Mouse (Mus musculus) T-helper 17 cell (primary cell): ENCODE results near the gene Plekha1.

Source experiments
- in situ Hi-C, 2 experiments: fragments of 300-600 bp; cut with MboI, MseI; formaldehyde crosslinking; loops; 1 replicate in 1 of 2; 2 replicates in 1 of 2; pipeline ENCODE4 v1.15.1; 2025; ENCODE audit warnings: high pct_unique_total_duplicates in 2 of 2

Plekha1 gene

DNA sequence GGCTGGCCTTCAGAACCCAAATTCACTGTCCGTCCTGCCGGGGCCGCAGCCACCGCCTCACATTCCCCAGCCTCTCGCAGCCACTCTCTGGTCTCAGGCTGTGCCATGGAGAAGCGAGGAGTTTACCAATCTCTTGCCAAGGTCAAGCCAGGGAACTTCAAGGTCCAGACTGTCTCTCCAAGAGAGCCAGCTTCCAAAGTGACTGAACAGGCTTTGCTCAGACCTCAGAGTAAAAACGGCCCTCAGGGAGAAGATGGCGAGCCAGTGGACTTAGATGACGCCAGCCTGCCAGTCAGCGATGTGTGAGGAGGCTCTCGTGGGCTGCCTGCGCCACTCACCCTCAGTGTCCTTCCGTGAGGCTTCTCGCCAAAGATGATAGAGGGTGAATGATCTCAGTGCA is 45.3 kb downstream of the Plekha1 start:
- in situ Hi-C loops: loop anchor here in 1 of 2 experiments (5.0 kb wide), 1 partner anchor 139 kb away; the partner anchor contains the start of gene Btbd16

DNA sequence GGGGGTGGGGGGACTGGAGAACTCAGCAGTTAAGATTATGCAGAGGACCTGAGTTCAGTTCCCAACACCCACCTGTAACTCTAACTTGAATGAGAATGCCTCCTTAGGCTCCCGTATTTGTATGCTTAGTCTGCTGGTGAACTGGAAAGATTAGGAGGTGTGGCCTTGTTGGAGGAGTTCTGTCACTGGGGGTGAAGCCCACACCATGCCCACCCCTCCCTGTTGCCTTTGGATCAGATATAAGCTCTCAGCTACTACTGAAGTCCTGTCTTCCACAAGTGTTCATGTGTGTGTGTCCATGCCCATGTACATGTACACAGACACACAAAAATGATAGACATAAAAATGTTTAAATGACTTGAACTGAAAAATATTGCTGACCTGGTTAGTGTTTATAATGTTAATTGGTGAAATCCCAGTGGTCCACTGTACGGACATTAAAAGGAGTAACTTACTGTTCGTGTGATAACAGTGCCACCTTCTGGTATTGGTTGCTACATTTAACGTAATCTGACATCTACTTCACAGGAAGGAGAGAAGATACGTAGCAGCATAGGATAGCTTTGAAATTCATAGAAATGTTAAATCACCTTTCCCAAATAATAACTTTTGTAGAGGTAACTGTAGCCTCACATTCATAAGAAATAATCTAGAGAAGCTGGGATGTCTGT is 49.3 kb downstream of the Plekha1 start:
- in situ Hi-C loops: loop anchor here (5.0 kb wide), 1 partner anchor 143 kb away; the partner anchor contains the start of gene Btbd16 (in 2 of the 2)

GRCm38 (mm10) chr7:130918260-130918659 is 52.7 kb downstream of the Plekha1 start:
- in situ Hi-C loops: loop anchor here in 1 of 2 experiments (5.0 kb wide), 1 partner anchor 146 kb away; the partner anchor contains the start of gene Btbd16

- in situ Hi-C loops: no loop called here
Measured at GRCm38 (mm10) chr7:130922981-130923731, 57.6 kb downstream of the Plekha1 start.

- in situ Hi-C loops: no loop called here
Measured at GRCm38 (mm10) chr7:130930401-130930800, 64.8 kb downstream of the Plekha1 start.

- in situ Hi-C loops: no loop called here
Measured at GRCm38 (mm10) chr7:130932921-130933320, 67.4 kb downstream of the Plekha1 start.

- in situ Hi-C loops: no loop called here
Measured at GRCm38 (mm10) chr7:130934654-130935053, 69.1 kb downstream of the Plekha1 start.

GRCm38 (mm10) chr7:130935421-130935792 is 69.9 kb downstream of the Plekha1 start:
- in situ Hi-C loops: no loop called here

DNA sequence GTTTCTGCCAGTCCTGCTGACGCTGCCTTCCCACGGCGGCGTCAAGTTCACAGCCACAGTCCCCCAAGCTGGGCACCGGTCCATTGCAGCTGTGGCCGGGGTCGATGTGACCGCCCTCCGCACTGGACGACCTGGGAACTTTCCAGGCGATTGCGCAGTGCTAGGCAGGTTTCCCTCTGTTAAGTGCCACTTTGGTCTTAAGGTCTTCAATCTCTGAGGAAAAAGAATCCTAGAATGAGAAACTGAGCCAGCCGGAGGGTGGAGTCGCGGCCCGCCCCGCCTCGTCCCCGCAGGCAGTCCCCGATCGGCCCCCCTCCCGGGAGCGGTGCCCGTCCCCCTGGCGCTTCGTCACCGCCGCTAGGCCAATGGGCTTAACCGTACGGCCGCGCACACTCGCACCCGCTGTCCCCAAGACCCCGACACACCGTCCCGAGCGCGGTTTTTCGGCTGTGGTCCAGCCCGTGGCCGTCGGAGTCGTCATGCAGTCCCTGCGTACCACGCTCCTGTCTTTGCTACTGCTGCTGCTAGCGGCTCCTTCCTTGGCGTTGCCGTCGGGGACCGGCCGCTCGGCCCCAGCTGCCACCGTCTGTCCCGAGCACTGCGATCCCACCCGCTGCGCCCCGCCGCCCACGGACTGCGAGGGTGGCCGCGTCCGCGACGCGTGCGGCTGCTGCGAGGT is 70.4 kb downstream of the Plekha1 start, which contains the start of gene Htra1:
Gene Htra1, plus strand, starts transcription at position 319 of the 679 bp plus-strand sequence.
- in situ Hi-C loops: no loop called here

GRCm38 (mm10) chr7:130936472-130936951 is 71.0 kb downstream of the Plekha1 start:
- in situ Hi-C loops: no loop called here

- in situ Hi-C loops: no loop called here
Measured at GRCm38 (mm10) chr7:130937266-130937841, 71.8 kb downstream of the Plekha1 start.

GRCm38 (mm10) chr7:130938005-130938404 is 72.4 kb downstream of the Plekha1 start:
- in situ Hi-C loops: no loop called here

DNA sequence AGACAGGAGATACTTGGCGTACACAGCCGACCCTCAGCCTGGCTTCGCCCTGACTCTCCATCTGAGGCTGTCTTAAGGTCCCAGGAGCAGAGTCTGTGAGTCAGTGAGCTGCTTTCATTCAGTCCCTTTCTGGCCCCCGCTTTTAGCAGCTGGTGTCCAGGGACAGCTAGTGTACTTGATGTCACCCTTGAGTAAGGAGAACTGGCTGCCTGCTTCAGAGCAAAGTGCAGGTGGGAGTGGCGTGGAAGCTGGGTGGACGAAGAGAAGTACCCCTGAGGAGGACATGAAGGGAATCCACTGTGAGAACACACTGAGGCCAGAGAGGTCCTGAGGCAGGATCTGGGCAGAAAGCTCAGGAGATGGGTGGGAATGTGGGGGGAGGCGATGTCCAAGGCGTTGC is 73.3 kb downstream of the Plekha1 start:
- in situ Hi-C loops: no loop called here

- in situ Hi-C loops: no loop called here
Measured at GRCm38 (mm10) chr7:130940733-130941132, 75.2 kb downstream of the Plekha1 start.

- in situ Hi-C loops: no loop called here
Measured at GRCm38 (mm10) chr7:130943280-130943895, 77.8 kb downstream of the Plekha1 start.

GRCm38 (mm10) chr7:130944766-130945475 is 79.4 kb downstream of the Plekha1 start:
- in situ Hi-C loops: no loop called here

DNA sequence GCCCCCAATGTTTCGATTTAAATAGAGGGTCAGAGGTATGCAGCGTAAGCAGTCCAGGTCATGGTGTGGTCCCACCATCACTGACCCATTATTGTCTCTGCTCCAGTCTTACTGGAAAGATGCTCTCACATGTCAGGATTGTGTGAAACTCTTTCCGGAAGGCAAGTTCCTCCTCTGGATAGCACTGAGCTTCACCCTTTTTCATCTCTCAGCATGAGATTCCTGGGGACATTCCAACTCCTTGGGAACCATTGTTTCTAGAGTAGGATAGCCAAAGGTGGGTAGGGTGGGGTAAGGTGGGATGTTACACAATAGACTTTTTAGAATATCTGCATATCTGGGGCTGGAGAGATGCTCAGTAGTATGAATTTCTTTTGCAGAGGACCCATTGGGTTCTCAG is 80.2 kb downstream of the Plekha1 start:
- in situ Hi-C loops: no loop called here

DNA sequence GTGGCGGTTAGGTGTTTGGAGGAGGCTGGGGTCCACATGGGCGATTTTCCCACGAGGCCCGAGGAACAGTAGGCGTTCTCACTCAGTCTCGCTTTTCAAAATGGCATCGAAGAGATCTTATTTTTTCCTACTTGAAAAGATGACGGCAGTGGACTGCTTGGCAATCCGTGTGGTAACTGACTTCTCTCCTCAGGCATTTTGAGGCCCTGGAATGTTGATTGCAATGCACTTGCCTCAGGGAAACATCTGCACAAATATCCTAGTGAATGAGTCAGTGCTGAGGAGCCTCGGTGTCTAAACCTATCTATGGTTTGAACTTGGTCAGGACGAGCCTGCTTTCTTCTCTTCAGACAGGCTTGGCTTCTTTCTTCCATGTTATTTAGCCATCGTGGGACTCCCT is 80.7 kb downstream of the Plekha1 start:
- in situ Hi-C loops: no loop called here

GRCm38 (mm10) chr7:130948563-130949208 is 83.1 kb downstream of the Plekha1 start:
- in situ Hi-C loops: no loop called here

- in situ Hi-C loops: no loop called here
Measured at GRCm38 (mm10) chr7:130949331-130949751, 83.8 kb downstream of the Plekha1 start.
